Mouse (Mus musculus): ENCODE data around the gene Asic4. TPM values are rescaled to one million over a fixed set of nuclear protein-coding genes. Genes with fewer than 3 reads are reported as not detected.

Gene Asic4
- polyA plus RNA-seq, 1 experiment: 0.05 TPM

DNA sequence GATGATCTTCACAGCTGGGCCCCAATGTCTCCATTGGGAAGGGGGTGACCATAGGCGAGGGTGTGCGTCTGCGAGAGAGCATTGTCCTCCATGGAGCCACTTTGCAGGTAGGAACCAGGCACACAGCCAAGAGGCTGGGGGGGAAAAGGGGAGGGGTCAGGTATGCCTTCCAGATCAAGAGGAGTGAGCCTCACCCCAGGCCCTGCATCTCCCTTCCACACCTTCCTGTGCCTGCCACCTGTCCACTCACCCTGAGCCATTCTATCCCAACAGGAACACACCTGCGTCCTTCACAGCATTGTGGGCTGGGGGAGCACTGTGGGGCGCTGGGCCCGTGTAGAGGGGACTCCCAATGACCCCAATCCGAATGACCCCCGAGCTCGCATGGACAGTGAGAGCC, 8.1 kb upstream of the Asic4 start:
- WGBS: 97% methylated on average over 9 of the region's 9 CpGs
- DNase-seq: no peak
- TF ChIP-seq CTCF (IDR thresholded peaks at IDR 0.05; ENCODE audit: borderline replicate concordance, control insufficient read depth, extremely low read depth, insufficient read depth, low read length, poor library complexity) (no peak), POLR2A (IDR thresholded peaks at IDR 0.05; ENCODE audit: control insufficient read depth, extremely low read depth, insufficient read depth, low read length, poor library complexity) (no peak)
- Histone ChIP-seq H3K27me3 (ENCODE audit: control insufficient read depth, insufficient read depth, low read length) (peaks cover 5% of the 10 kb centered on the region; the same call in 1 of the 2 replicates), H3K27ac (ENCODE audit: control insufficient read depth, insufficient read depth, low read length) (no peak overlapping the region), H3K4me1 (replicated peaks; ENCODE audit: control insufficient read depth, insufficient read depth, low read length) (no peaks in the 10 kb centered on the region), H3K4me3 (ENCODE audit: control insufficient read depth, insufficient read depth, low read length) (no peak overlapping the region), H3K36me3 (ENCODE audit: control insufficient read depth, insufficient read depth, low read length) (no peaks in the 10 kb centered on the region)

DNA sequence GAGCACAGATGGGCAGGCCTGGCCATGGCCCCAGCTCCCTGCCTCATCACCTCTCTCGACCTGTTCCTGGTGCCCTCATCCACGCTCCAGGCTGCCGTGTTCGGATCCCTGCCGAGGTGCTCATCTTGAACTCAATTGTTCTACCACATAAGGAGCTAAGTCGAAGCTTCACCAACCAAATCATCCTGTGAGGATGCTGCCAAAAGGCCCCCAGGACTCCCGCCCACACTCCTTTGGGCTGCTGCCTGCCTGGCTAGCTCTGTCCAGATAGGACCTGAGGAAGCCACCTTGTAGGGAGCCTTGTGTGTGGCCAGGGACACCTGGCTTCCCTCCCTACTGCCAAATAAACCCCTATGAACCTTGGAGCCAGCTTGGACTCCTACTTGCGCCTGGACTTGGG, 7.4 kb upstream of the Asic4 start:
- Histone ChIP-seq H3K36me3 (ENCODE audit: control insufficient read depth, insufficient read depth, low read length) (no peaks in the 10 kb centered on the region), H3K27me3 (ENCODE audit: control insufficient read depth, insufficient read depth, low read length) (peaks cover 10% of the 10 kb centered on the region; the same call in 1 of the 2 replicates), H3K4me3 (ENCODE audit: control insufficient read depth, insufficient read depth, low read length) (no peak overlapping the region), H3K4me1 (replicated peaks; ENCODE audit: control insufficient read depth, insufficient read depth, low read length) (no peaks in the 10 kb centered on the region), H3K27ac (ENCODE audit: control insufficient read depth, insufficient read depth, low read length) (no peak overlapping the region)
- 96% methylated on average over 8 of the region's 8 CpGs for WGBS
- TF ChIP-seq CTCF (IDR thresholded peaks at IDR 0.05; ENCODE audit: borderline replicate concordance, control insufficient read depth, extremely low read depth, insufficient read depth, low read length, poor library complexity) (no peak), POLR2A (IDR thresholded peaks at IDR 0.05; ENCODE audit: control insufficient read depth, extremely low read depth, insufficient read depth, low read length, poor library complexity) (no peak)
- DNase-seq: no peak

DNA sequence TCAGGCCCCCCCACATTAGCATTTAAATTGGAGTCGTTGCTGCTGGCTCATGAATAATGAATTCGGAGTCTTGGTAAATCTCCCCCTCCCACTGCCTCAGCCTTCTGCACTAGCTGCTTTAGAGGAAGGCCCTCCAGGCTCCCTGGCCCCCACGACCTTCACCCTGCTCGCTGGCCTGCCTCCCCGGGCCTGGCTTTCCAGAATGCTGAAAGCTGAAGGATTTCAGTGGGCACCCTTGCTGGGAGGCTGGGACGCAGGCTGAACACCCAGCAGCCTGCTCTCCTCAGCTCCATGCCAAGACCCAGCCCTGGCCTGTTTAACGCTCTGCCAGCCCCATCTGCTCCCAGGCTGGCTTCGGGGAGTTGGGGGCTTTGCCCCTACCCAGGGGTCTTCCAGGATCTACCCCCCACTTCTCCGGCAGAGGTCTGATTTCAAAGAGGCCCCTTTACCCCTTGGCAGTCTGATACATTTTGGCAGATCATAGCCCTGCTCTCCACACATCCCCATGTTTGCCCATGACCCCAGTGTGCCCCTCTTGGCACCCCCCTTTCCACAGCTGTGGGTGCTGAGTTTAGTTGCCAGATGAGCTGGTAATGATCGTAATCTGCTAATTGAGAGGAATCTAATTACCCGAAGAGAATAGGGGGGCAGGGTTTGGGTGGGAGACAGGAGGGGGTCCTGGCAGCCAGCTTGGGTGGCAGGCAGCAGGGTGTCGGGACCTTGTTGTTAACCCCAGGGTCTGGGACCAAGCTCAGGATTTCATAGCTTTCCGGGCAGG, 6.8 kb upstream of the Asic4 start:
- Histone ChIP-seq H3K4me1 (replicated peaks; ENCODE audit: control insufficient read depth, insufficient read depth, low read length) (no peaks in the 10 kb centered on the region), H3K27ac (ENCODE audit: control insufficient read depth, insufficient read depth, low read length) (no peak overlapping the region), H3K4me3 (ENCODE audit: control insufficient read depth, insufficient read depth, low read length) (no peak overlapping the region), H3K36me3 (ENCODE audit: control insufficient read depth, insufficient read depth, low read length) (no peaks in the 10 kb centered on the region), H3K27me3 (ENCODE audit: control insufficient read depth, insufficient read depth, low read length) (peaks cover 10% of the 10 kb centered on the region; the same call in 1 of the 2 replicates)
- TF ChIP-seq CTCF (IDR thresholded peaks at IDR 0.05; ENCODE audit: borderline replicate concordance, control insufficient read depth, extremely low read depth, insufficient read depth, low read length, poor library complexity) (no peak), POLR2A (IDR thresholded peaks at IDR 0.05; ENCODE audit: control insufficient read depth, extremely low read depth, insufficient read depth, low read length, poor library complexity) (no peak)
- 84% methylated on average over 13 of the region's 13 CpGs for WGBS
- DNase-seq: no peak

DNA sequence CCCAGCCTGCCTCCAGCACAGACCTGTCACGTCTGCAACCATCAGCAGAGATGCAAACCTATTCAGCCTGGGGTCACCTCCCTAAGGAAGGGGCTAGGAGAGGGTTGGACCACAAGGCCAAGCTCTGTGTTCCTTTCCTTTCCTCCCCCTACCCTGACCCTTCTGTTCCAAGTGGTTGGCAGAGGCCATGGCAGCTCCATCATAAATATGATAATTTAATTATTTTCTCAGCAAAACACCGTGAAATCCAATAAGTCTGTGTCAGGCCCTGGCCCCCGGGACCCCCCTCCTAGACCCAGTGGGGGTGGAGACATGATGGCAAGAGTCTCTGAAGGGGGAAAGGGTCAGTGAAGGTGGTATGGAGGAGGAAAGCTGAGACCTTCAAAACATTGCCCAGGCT, 6.0 kb upstream of the Asic4 start:
- H3K4me1 ChIP-seq (replicated peaks; ENCODE audit: control insufficient read depth, insufficient read depth, low read length): no peaks in the 10 kb centered on the region

DNA sequence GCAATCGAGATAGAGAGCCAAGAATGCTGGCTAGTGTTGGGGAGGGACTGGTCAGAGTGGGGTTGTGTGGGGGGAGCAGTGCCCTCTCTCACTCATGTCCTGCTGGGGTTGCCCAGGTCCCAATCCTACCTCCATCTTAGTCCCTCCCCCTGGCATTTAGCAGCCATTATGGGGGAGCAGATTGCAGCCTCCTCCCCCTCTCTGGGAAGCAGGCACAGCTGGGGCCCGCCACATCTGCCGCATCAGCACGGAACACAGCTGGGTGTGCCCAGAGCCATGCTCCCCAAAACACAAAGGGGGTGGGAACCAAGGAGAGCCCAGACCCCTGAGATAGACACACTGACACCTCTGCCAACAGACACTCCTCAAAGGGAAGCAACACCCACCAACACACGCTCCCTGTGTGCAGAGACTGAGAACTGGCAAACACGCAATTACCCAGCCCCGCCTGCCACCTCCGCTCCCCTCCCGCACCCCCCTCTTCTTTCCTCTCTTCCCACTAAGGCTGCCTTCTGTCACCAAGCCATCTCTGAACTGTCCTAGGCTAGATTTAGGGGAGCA, 5.0 kb upstream of the Asic4 start:
- DNase-seq: no peak
- WGBS: 10% methylated on average over 9 of the region's 9 CpGs
- no peak overlapping the region for H3K4me3 ChIP-seq (ENCODE audit: control insufficient read depth, insufficient read depth, low read length)
- peaks cover 25% of the 10 kb centered on the region; the same call in 1 of the 2 replicates for H3K27me3 ChIP-seq (ENCODE audit: control insufficient read depth, insufficient read depth, low read length)
- no peaks in the 10 kb centered on the region for H3K36me3 ChIP-seq (ENCODE audit: control insufficient read depth, insufficient read depth, low read length)
- no peak overlapping the region for H3K27ac ChIP-seq (ENCODE audit: control insufficient read depth, insufficient read depth, low read length)
- TF ChIP-seq POLR2A (IDR thresholded peaks at IDR 0.05; ENCODE audit: control insufficient read depth, extremely low read depth, insufficient read depth, low read length, poor library complexity): no peak
- no peak for TF ChIP-seq CTCF (IDR thresholded peaks at IDR 0.05; ENCODE audit: borderline replicate concordance, control insufficient read depth, extremely low read depth, insufficient read depth, low read length, poor library complexity)
- no peaks in the 10 kb centered on the region for H3K4me1 ChIP-seq (replicated peaks; ENCODE audit: control insufficient read depth, insufficient read depth, low read length)

More for the DNA sequence above, 6.0 kb upstream of the Asic4 start:
- no peak overlapping the region for H3K27ac ChIP-seq (ENCODE audit: control insufficient read depth, insufficient read depth, low read length)
- WGBS: 63% methylated on average over 3 of the region's 3 CpGs
- DNase-seq: no peak
- no peak for TF ChIP-seq CTCF (IDR thresholded peaks at IDR 0.05; ENCODE audit: borderline replicate concordance, control insufficient read depth, extremely low read depth, insufficient read depth, low read length, poor library complexity)
- no peak overlapping the region for H3K4me3 ChIP-seq (ENCODE audit: control insufficient read depth, insufficient read depth, low read length)
- peaks cover 17% of the 10 kb centered on the region; the same call in 1 of the 2 replicates for H3K27me3 ChIP-seq (ENCODE audit: control insufficient read depth, insufficient read depth, low read length)
- no peaks in the 10 kb centered on the region for H3K36me3 ChIP-seq (ENCODE audit: control insufficient read depth, insufficient read depth, low read length)

DNA sequence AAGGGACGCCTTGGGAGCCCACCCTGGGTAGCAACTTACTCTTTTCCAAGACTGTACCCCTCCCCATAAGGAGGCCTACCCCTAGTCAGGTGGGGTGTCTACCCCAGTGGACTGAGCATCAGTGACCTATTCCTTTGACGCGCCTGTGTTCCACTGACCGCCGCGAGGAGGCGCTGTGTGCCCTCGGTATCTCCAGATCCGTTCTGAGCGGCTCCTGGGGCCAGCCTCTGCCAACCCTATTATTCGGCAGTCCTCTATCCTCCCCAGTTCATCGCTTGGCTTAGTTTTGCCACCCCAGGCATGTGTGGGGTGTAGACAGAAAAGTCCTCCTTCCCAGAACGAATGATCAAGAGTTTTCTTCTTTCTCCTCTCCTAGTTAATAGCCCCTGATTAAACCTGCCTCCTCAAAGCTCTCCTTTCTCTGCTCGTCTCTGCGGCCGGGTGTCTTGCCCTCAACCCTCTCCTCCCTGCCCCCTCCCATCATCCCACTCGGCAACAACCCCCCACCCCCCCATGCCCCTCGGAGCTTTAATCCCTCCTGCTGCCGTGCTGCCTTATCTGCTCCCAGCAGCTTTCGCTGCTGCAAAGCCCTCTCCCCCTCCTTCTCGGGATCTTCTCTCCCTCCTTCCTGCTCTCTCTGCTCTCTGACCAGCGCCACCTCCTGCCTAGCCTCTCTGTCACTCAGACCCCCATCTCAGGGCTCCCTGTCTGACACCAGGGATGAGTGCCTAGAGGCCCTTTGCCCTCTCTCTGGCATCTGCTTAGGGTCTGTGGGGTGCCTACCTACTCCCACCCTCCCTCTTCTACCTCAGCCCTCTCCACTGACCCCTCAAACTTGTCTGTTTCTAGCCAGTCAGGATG, 4.3 kb upstream of the Asic4 start:
- Histone ChIP-seq H3K36me3 (ENCODE audit: control insufficient read depth, insufficient read depth, low read length) (no peaks in the 10 kb centered on the region), H3K4me3 (ENCODE audit: control insufficient read depth, insufficient read depth, low read length) (no peak overlapping the region), H3K27me3 (ENCODE audit: control insufficient read depth, insufficient read depth, low read length) (peaks cover 27% of the 10 kb centered on the region; the same call in 1 of the 2 replicates), H3K27ac (ENCODE audit: control insufficient read depth, insufficient read depth, low read length) (no peak overlapping the region), H3K4me1 (replicated peaks; ENCODE audit: control insufficient read depth, insufficient read depth, low read length) (no peaks in the 10 kb centered on the region)
- TF ChIP-seq POLR2A (IDR thresholded peaks at IDR 0.05; ENCODE audit: control insufficient read depth, extremely low read depth, insufficient read depth, low read length, poor library complexity) (no peak), CTCF (IDR thresholded peaks at IDR 0.05; ENCODE audit: borderline replicate concordance, control insufficient read depth, extremely low read depth, insufficient read depth, low read length, poor library complexity) (peak; percentile 89)
- 1% methylated on average over 22 of the region's 22 CpGs for WGBS
- DNase-seq: peak; percentile 58

Data from thymus, adult 2 months (tissue).